Mouse (Mus musculus) embryonic fibroblast, embryonic 13.5 days (primary cell): ENCODE measurements around the gene Pbld1.

Experiments
- CTCF ChIP-seq: IDR thresholded peaks from 2 replicates; pipeline ENCODE4 v1.5.1; 2011; ENCODE audit warnings: mild to moderate bottlenecking, control low read depth, low read length, moderate library complexity, borderline replicate concordance; ENCODE audit not compliant: insufficient read depth
- POLR2A ChIP-seq: IDR thresholded peaks from 2 replicates; pipeline ENCODE4 v1.6.1; 2011; ENCODE audit warnings: low read depth, mild to moderate bottlenecking, control low read depth, low read length, moderate library complexity

DNA sequence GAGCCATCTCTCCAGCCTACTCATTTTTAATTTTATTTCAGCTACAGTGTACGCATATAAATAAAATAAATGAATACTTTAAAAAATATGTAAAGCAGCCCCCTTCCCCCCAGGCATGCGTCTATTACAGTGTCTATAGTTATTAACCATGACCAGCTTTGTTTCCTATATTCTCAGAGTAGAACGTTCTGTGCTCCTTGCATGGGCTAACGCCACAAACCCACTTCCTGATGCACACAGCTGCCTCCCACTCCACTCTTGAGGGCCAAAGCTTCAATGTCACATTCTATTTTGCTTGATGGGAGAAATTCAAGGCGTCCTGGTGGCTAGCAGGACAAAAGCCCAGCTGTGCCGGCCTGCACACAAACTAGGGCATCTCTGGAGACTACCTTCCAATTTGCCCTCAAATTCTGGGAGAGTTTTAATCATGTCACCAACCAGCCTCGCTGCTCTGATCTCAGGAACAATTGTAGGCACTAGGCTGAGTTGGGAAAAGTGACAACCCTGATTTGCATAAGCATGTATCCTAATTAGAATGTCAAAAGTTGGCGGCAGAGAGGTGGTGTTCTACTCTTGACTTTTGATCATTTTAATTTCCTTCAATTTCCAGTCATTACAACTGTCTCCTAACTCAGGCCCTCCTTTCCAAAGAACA, 29.3 kb downstream of the Pbld1 start:
- TF ChIP-seq CTCF, result no peak
- no peak for TF ChIP-seq POLR2A
